Mouse (Mus musculus): Measurements from ENCODE around the gene Mmgt2. TPM values are rescaled to one million over a fixed set of nuclear protein-coding genes. Genes with fewer than 3 reads are reported as not detected.
A peak's percentile ranks its signal among the peaks of the same experiment; 100 is the strongest.

The Mmgt2 gene
- polyA plus RNA-seq, 1 experiment from 2014 or later, result 73.1 TPM

GRCm38 (mm10) chr11:62608826-62609675, 39.4 kb upstream of the Mmgt2 start:
- 74% methylated on average over 10 of the region's 10 CpGs for WGBS
- Histone ChIP-seq H3K9ac (ENCODE audit: low read depth, low read length) (no peak overlapping the region), H3K4me2 (ENCODE audit: low read length) (no peak overlapping the region), H3K4me3 (replicated peaks; ENCODE audit: low read depth, low read length) (no peak overlapping the region), H3K4me1 (replicated peaks; ENCODE audit: insufficient read depth, low read length) (0 out of 2 replicates have a peak, but pooled peaks cover 3% of the 10 kb centered on the region), H3K27ac (no peak overlapping the region), H3K27me3 (ENCODE audit: insufficient read depth, low read length) (no peaks in the 10 kb centered on the region), H3K9me3 (replicated peaks; ENCODE audit: low read length) (no peaks in the 10 kb centered on the region), H3K36me3 (ENCODE audit: insufficient read depth, low read length) (peaks cover 32% of the 10 kb centered on the region)
- TF ChIP-seq CTCF (IDR thresholded peaks at IDR 0.05; ENCODE audit: low read depth), result no peak
- ATAC-seq (replicated peaks; ENCODE audit: low FRiP score, low read depth) (no peak), DNase-seq (ENCODE audit: low spot score) (no peak)

DNA sequence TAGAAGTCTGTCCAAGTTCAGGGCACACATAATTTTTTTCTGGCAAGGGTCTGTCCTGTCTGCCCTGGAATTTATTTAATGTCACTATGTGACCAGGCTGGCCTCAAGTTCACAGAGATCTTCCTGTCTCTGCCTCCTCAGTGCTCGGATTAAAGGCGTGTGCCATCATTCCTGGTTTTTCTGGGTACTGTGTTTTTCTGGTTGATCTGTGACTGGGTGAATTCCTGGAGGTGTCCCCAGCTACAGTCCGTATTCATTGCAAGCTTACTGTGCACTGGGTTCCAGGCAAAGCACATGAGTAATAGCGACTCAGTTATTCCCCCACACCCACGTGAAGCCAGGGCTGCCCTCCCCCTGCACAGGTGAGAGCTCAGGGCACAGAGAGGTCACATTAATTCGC, 38.2 kb upstream of the Mmgt2 start:
- peaks cover 28% of the 10 kb centered on the region for H3K36me3 ChIP-seq (ENCODE audit: insufficient read depth, low read length)
- no peak for DNase-seq (ENCODE audit: low spot score)
- no peak for TF ChIP-seq CTCF (IDR thresholded peaks at IDR 0.05; ENCODE audit: low read depth)
- WGBS, result 76% methylated on average over 6 of the region's 6 CpGs
- H3K4me3 ChIP-seq (replicated peaks; ENCODE audit: low read depth, low read length), result no peak overlapping the region
- H3K4me2 ChIP-seq (ENCODE audit: low read length), result no peak overlapping the region
- no peaks in the 10 kb centered on the region for H3K4me1 ChIP-seq (replicated peaks; ENCODE audit: insufficient read depth, low read length)
- H3K27ac ChIP-seq, result no peak overlapping the region
- no peaks in the 10 kb centered on the region for H3K27me3 ChIP-seq (ENCODE audit: insufficient read depth, low read length)
- no peaks in the 10 kb centered on the region for H3K9me3 ChIP-seq (replicated peaks; ENCODE audit: low read length)
- no peak for ATAC-seq (replicated peaks; ENCODE audit: low FRiP score, low read depth)
- no peak overlapping the region for H3K9ac ChIP-seq (ENCODE audit: low read depth, low read length)

DNA sequence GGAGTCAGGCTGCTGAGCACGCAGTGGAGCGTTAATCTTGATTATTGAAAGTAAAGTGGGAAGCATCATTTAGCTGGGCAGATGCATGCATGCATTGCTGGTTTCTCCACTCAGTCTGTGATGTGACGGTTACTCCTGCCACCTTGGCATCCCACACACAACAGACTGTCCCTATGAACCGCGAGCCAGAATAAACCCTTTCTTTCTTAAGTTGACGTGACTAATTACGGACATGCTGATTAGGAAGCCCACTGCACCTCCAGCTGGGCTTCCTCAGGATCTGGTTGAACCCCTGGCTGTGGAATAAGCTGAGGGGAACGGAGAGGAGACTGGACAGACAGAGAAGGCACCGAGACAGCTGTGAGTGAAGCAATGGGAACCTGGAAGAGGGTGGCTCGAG, 35.9 kb upstream of the Mmgt2 start:
- Histone ChIP-seq H3K4me2 (ENCODE audit: low read length) (no peak overlapping the region), H3K4me1 (replicated peaks; ENCODE audit: insufficient read depth, low read length) (no peaks in the 10 kb centered on the region), H3K36me3 (ENCODE audit: insufficient read depth, low read length) (0 out of 2 replicates have a peak, but pooled peaks cover 19% of the 10 kb centered on the region), H3K27me3 (ENCODE audit: insufficient read depth, low read length) (no peaks in the 10 kb centered on the region), H3K9ac (ENCODE audit: low read depth, low read length) (no peak overlapping the region), H3K4me3 (replicated peaks; ENCODE audit: low read depth, low read length) (no peak overlapping the region), H3K9me3 (replicated peaks; ENCODE audit: low read length) (no peaks in the 10 kb centered on the region), H3K27ac (no peak overlapping the region)
- DNase-seq (ENCODE audit: low spot score) (no peak), ATAC-seq (replicated peaks; ENCODE audit: low FRiP score, low read depth) (no peak)
- WGBS, result 86% methylated on average over 10 of the region's 10 CpGs
- TF ChIP-seq CTCF (IDR thresholded peaks at IDR 0.05; ENCODE audit: low read depth), result no peak

DNA sequence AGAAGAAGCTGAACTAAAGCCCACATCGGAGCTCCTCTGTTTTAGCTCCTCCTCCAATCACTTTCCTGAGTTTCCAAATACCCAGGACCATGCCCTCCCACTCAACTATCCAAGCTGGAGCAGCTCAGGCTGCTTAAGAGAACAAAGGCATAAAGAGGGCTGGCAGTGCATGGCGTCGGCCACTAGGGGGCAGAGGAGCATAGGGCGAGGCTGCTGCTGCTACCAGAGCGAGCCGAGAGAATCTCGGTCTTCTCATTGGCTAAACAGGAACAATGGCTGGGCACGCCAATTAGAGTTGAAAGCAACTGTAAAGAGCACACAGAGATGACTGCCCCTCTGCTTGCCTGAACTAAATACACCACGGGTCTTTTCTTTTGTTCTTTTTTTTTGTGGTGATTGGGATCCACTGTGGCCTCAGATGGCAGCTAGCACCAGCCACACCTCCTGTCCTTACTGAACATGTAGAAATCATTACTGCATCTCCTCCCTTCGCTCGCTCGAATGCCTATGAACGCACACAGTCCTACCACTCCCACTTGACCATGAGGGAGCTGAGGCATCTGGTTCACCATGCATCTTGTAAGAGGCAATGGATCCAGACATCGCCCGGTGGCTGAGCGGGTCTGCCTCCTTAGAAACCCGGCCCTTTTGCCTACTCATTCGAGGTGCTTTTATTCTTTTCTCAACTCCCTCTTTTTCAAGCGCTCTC, 34.7 kb upstream of the Mmgt2 start:
- 0 out of 2 replicates have a peak, but pooled peaks cover 10% of the 10 kb centered on the region for H3K36me3 ChIP-seq (ENCODE audit: insufficient read depth, low read length)
- ATAC-seq (replicated peaks; ENCODE audit: low FRiP score, low read depth) (peak; percentile 90), DNase-seq (ENCODE audit: low spot score) (peak; percentile 98)
- peak overlapping the region; percentile 44 for H3K4me2 ChIP-seq (ENCODE audit: low read length)
- H3K9me3 ChIP-seq (replicated peaks; ENCODE audit: low read length), result no peaks in the 10 kb centered on the region
- H3K4me3 ChIP-seq (replicated peaks; ENCODE audit: low read depth, low read length), result no peak overlapping the region
- H3K27me3 ChIP-seq (ENCODE audit: insufficient read depth, low read length), result no peaks in the 10 kb centered on the region
- peak overlapping the region; percentile 32; the same call in 1 of the 2 replicates for H3K27ac ChIP-seq
- H3K9ac ChIP-seq (ENCODE audit: low read depth, low read length), result peak overlapping the region; percentile 10; the same call in 1 of the 2 replicates
- WGBS, result 10% methylated on average over 19 of the region's 19 CpGs
- H3K4me1 ChIP-seq (replicated peaks; ENCODE audit: insufficient read depth, low read length), result no peaks in the 10 kb centered on the region
- TF ChIP-seq CTCF (IDR thresholded peaks at IDR 0.05; ENCODE audit: low read depth), result peak; percentile 100

DNA sequence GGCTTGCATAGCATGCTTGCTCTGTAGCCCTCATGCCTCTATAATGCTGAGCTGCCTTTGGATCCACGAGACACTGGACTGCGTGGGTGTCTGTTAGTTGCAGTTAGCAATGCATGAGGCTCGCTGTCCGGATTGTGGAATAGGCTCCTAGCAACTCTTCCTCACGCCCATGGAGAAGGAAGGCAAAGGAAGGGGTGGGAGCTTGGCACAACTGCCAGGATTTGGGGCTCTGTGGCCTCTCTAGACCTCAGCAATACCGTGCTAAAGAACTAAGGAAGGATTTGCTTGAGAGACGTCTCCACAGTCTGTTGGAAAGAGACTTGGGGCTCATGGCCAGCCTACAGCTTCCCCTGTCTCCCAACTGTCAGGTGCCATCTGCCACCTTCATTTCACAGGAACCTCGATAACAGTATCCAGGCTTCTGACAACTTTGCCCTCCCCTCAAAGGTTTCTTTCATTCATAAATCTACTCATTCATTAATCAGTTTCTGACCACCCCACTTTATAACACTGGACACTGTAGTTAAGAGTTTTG, 33.5 kb upstream of the Mmgt2 start:
- no peak overlapping the region for H3K4me2 ChIP-seq (ENCODE audit: low read length)
- H3K9me3 ChIP-seq (replicated peaks; ENCODE audit: low read length), result no peaks in the 10 kb centered on the region
- TF ChIP-seq CTCF (IDR thresholded peaks at IDR 0.05; ENCODE audit: low read depth), result no peak
- 78% methylated on average over 8 of the region's 8 CpGs for WGBS
- ATAC-seq (replicated peaks; ENCODE audit: low FRiP score, low read depth) (no peak), DNase-seq (ENCODE audit: low spot score) (no peak)
- no peaks in the 10 kb centered on the region for H3K4me1 ChIP-seq (replicated peaks; ENCODE audit: insufficient read depth, low read length)
- H3K36me3 ChIP-seq (ENCODE audit: insufficient read depth, low read length), result 0 out of 2 replicates have a peak, but pooled peaks cover 9% of the 10 kb centered on the region
- no peak overlapping the region for H3K4me3 ChIP-seq (replicated peaks; ENCODE audit: low read depth, low read length)
- no peaks in the 10 kb centered on the region for H3K27me3 ChIP-seq (ENCODE audit: insufficient read depth, low read length)
- H3K9ac ChIP-seq (ENCODE audit: low read depth, low read length), result no peak overlapping the region
- no peak overlapping the region for H3K27ac ChIP-seq

- ATAC-seq (replicated peaks; ENCODE audit: low FRiP score, low read depth) (no peak), DNase-seq (ENCODE audit: low spot score) (no peak)
- no peak overlapping the region for H3K4me3 ChIP-seq (replicated peaks; ENCODE audit: low read depth, low read length)
- H3K27me3 ChIP-seq (ENCODE audit: insufficient read depth, low read length), result no peaks in the 10 kb centered on the region
- H3K9me3 ChIP-seq (replicated peaks; ENCODE audit: low read length), result no peaks in the 10 kb centered on the region
- no peak overlapping the region for H3K27ac ChIP-seq
- no peak overlapping the region for H3K4me2 ChIP-seq (ENCODE audit: low read length)
- no peaks in the 10 kb centered on the region for H3K4me1 ChIP-seq (replicated peaks; ENCODE audit: insufficient read depth, low read length)
- no peak overlapping the region for H3K9ac ChIP-seq (ENCODE audit: low read depth, low read length)
- no peak for TF ChIP-seq CTCF (IDR thresholded peaks at IDR 0.05; ENCODE audit: low read depth)
- 92% methylated on average over 4 of the region's 4 CpGs for WGBS
- 0 out of 2 replicates have a peak, but pooled peaks cover 9% of the 10 kb centered on the region for H3K36me3 ChIP-seq (ENCODE audit: insufficient read depth, low read length)
Measured at GRCm38 (mm10) chr11:62615456-62615855, 33.0 kb upstream of the Mmgt2 start.
